ENCODE assay signal across 16 mouse cellular contexts in the genomic region with DNA sequence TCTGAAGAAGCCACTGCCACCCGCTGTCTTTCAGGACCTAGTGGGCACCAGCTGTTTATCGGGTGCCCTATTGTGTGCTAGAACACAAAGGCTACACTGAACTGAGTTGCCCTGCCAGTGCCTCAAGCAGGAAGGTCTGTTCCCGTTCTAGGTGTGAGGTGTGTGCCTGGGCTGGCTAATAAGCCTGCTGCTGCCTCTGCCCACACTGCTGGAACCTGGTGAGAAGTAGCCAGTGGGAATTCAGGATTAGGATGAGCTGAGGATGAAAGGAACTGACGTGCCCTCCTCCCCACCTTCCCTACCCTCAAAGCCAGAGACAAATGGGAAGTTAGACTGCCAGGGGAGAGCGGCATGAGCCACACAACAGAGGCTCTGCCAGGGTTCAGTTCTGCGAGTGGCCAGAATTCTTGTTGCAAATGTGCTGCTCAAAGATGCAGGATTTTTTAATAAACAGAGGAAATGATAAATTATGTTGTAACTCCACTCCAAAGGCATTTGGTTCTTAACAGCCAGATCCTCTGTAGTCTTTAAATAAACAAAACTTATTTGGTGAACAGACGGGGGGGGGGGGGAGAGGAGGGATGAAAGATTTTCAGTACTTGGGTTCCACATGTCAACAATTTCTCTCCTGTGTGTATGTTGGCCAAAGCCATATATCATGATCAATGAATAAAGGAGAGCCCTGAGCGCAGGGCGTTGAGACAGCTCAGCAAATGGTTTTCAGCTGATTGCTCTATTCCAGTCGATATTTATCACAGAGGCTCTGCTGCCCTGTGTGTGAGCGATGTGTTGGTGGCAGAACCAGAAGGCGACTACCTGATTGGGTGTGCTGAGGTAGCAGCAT. TPM values are rescaled to one million over a fixed set of nuclear protein-coding genes. Genes with fewer than 3 reads are reported as not detected.
DNase-seq lines count a peak whose midpoint lies in the region; ATAC-seq lines count a peak whose summit lies in the region.
"Had no signal": no experiment of that assay in that cellular context is flagged by ENCODE, and none has a peak within 500 bp of the region (broad histone marks: within the 10 kb centered on the region; RNA-seq: fewer than 3 reads in every experiment).

No protein-coding gene starts in this region.

- H3K9me3 ChIP-seq in kidney, embryonic 16.5 days (ENCODE audit: low read length) = no peaks in the 10 kb centered on the region
- no peaks in the 10 kb centered on the region for H3K9me3 ChIP-seq in stomach, embryonic 16.5 days (replicated peaks; ENCODE audit: control insufficient read depth, low read length)
- H3K9me3 ChIP-seq: embryonic facial prominence, embryonic 12.5 days; heart, embryonic 12.5 days had no signal

- H3K27me3 ChIP-seq in kidney, embryonic 16.5 days (ENCODE audit: insufficient read depth, low read length) = no peaks in the 10 kb centered on the region
- no peaks in the 10 kb centered on the region for H3K27me3 ChIP-seq in stomach, embryonic 16.5 days (ENCODE audit: control insufficient read depth, insufficient read depth, low read length)
- H3K27me3 ChIP-seq: embryonic facial prominence, embryonic 12.5 days; Patski had no signal

- H3K36me3 ChIP-seq in kidney, embryonic 16.5 days (ENCODE audit: insufficient read depth, low read length) = no peaks in the 10 kb centered on the region
- H3K36me3 ChIP-seq in stomach, embryonic 16.5 days (ENCODE audit: control insufficient read depth, insufficient read depth, low read length) = no peaks in the 10 kb centered on the region
- H3K36me3 ChIP-seq: embryonic facial prominence, embryonic 12.5 days had no signal

- ATAC-seq in kidney, embryonic 16.5 days (ENCODE audit: low FRiP score, low TSS enrichment) = peak; percentile 51; the same call in 1 of the 2 replicates
- peak; percentile 27; the same call in 1 of the 2 replicates for ATAC-seq in megakaryocyte-erythroid progenitor cell, adult 5-6 weeks (replicated peaks; ENCODE audit: low FRiP score, low TSS enrichment, poor library complexity, severe bottlenecking)
- ATAC-seq in stomach, embryonic 16.5 days (ENCODE audit: insufficient read depth, low FRiP score) = peak; percentile 53; the same call in 1 of the 2 replicates
- ATAC-seq: activated CD4-positive, CD25-positive, alpha-beta regulatory T cell, adult 4 months; forebrain, embryonic 16.5 days; inflammation-experienced regulatory T-cells, adult 6 months; Patski had no signal

- no peak for DNase-seq in kidney, postnatal 14 days
- DNase-seq in lung, postnatal 10 days = peak; percentile 28
- no peak for DNase-seq in lung, postnatal 4 days
- DNase-seq in thymus, postnatal 14 days = no peak
- DNase-seq: adrenal gland, postnatal 25 days; cerebellum, adult 8-10 months; gastrocnemius, adult 2 months had no signal

- H3K4me1 ChIP-seq in kidney, embryonic 16.5 days (ENCODE audit: insufficient read depth, low read length) = peaks cover 8% of the 10 kb centered on the region; the same call in 1 of the 2 replicates
- peaks cover 8% of the 10 kb centered on the region for H3K4me1 ChIP-seq in stomach, embryonic 16.5 days (ENCODE audit: control insufficient read depth, insufficient read depth, low read length)

- H3K4me2 ChIP-seq in kidney, embryonic 16.5 days (replicated peaks; ENCODE audit: low read depth, low read length) = no peak overlapping the region
- no peak overlapping the region for H3K4me2 ChIP-seq in stomach, embryonic 16.5 days (ENCODE audit: low read depth, low read length)
- H3K4me2 ChIP-seq: embryonic facial prominence, embryonic 12.5 days; heart, embryonic 12.5 days had no signal

- WGBS in kidney, embryonic 16.5 days = 38% methylated on average over 12 of the region's 12 CpGs
- 19% methylated on average over 12 of the region's 12 CpGs for WGBS in stomach, embryonic 16.5 days

- H3K27ac ChIP-seq in kidney, embryonic 16.5 days (ENCODE audit: low read length) = no peak overlapping the region
- peak overlapping the region; percentile 41; the same call in 1 of the 2 replicates for H3K27ac ChIP-seq in stomach, embryonic 16.5 days (ENCODE audit: low read length)
- H3K27ac ChIP-seq: embryonic facial prominence, embryonic 12.5 days; gastrocnemius, adult 2 months had no signal

- H3K4me3 ChIP-seq in kidney, embryonic 16.5 days (ENCODE audit: low read length) = no peak overlapping the region
- H3K4me3 ChIP-seq in stomach, embryonic 16.5 days (replicated peaks; ENCODE audit: low read length) = no peak overlapping the region
- H3K4me3 ChIP-seq: embryonic facial prominence, embryonic 12.5 days; gastrocnemius, adult 2 months; heart, embryonic 12.5 days had no signal

- H3K9ac ChIP-seq in kidney, embryonic 16.5 days (replicated peaks; ENCODE audit: low read length) = no peak overlapping the region
- 0 out of 2 replicates have a peak overlapping the region, but pooled peaks have one; percentile 10 for H3K9ac ChIP-seq in stomach, embryonic 16.5 days (ENCODE audit: low read length)
- H3K9ac ChIP-seq: embryonic facial prominence, embryonic 12.5 days; heart, embryonic 12.5 days had no signal

RNA-seq across cellular contexts. Expression of a gene that starts 38.9 kb away (rescaled TPM):
- polyA plus RNA-seq in kidney, embryonic 16.5 days (2015; fragmentation: Nextera tagmentation; extraction: Ambion mirVana) = 39.9 and 40.1 TPM in 2 replicates
- 1.2 and 8.5 TPM in 2 replicates for total RNA-seq in megakaryocyte-erythroid progenitor cell, adult 5-6 weeks (2014; fragmentation: Nextera tagmentation)
- 0.47 and 9.1 TPM in 2 replicates for total RNA-seq in megakaryocyte-erythroid progenitor cell, adult 5-6 weeks (2017)
- polyA plus RNA-seq in stomach, embryonic 16.5 days (2015; fragmentation: Nextera tagmentation; extraction: Ambion mirVana) = 35.1 and 37.5 TPM in 2 replicates

RNA-seq across cellular contexts. Expression of a gene that starts 54.7 kb away (rescaled TPM):
- polyA plus RNA-seq in kidney, embryonic 16.5 days (2015; fragmentation: Nextera tagmentation; extraction: Ambion mirVana) = 74.5 and 75.4 TPM in 2 replicates
- total RNA-seq in megakaryocyte-erythroid progenitor cell, adult 5-6 weeks (2014; fragmentation: Nextera tagmentation) = 16.6 and 17.7 TPM in 2 replicates
- total RNA-seq in megakaryocyte-erythroid progenitor cell, adult 5-6 weeks (2017) = 19.1 and 25.0 TPM in 2 replicates
- 60.2 and 62.0 TPM in 2 replicates for polyA plus RNA-seq in stomach, embryonic 16.5 days (2015; fragmentation: Nextera tagmentation; extraction: Ambion mirVana)

RNA-seq across cellular contexts. Expression of a gene that starts 55.1 kb away (rescaled TPM):
- polyA plus RNA-seq in kidney, embryonic 16.5 days (2015; fragmentation: Nextera tagmentation; extraction: Ambion mirVana) = 27.3 and 31.7 TPM in 2 replicates
- 22.5 and 23.4 TPM in 2 replicates for total RNA-seq in megakaryocyte-erythroid progenitor cell, adult 5-6 weeks (2014; fragmentation: Nextera tagmentation)
- total RNA-seq in megakaryocyte-erythroid progenitor cell, adult 5-6 weeks (2017) = 31.1 and 85.3 TPM in 2 replicates
- polyA plus RNA-seq in stomach, embryonic 16.5 days (2015; fragmentation: Nextera tagmentation; extraction: Ambion mirVana) = 32.9 and 34.7 TPM in 2 replicates
